Mouse (Mus musculus) limb, embryonic 14.5 days (tissue): ENCODE results near the gene Ccdc155. TPM values are rescaled to one million over a fixed set of nuclear protein-coding genes. Genes with fewer than 3 reads are reported as not detected.

ENCODE experiments used
- ATAC-seq: fragments of 200-750 bp; cut with Nextera tagmentation; 2 replicates; pipeline ENCODE4 v1.8.0; 2017; ENCODE audit warnings: low read depth, moderate number of reproducible peaks, moderate TSS enrichment; ENCODE audit not compliant: low FRiP score
- DNase-seq: peaks from one replicate; pipeline ENCODE4 v3.0.0-alpha.2; 2015; ENCODE audit warnings: low spot score
- H3K27ac ChIP-seq: fragments of 300-500 bp; sonication (generic); replicated peaks from 2 replicates; pipeline ENCODE4 v1.5.1; 2014; ENCODE audit warnings: low read depth, mild to moderate bottlenecking, low read length, moderate library complexity, mixed read lengths
- H3K27me3 ChIP-seq: fragments of 300-500 bp; sonication (generic); 2 replicates; pipeline ENCODE4 v1.6.1; 2014; ENCODE audit warnings: low read length, mixed read lengths; ENCODE audit not compliant: control insufficient read depth, insufficient read depth
- H3K36me3 ChIP-seq: fragments of 300-500 bp; sonication (generic); 2 replicates; pipeline ENCODE4 v1.6.1; 2014; ENCODE audit warnings: mild to moderate bottlenecking, low read length, moderate library complexity, mixed read lengths; ENCODE audit not compliant: control insufficient read depth, insufficient read depth
- H3K4me1 ChIP-seq: fragments of 300-500 bp; sonication (generic); 2 replicates; pipeline ENCODE4 v1.6.1; 2014; ENCODE audit warnings: antibody characterized with exemption, low read length, mixed read lengths; ENCODE audit not compliant: control insufficient read depth, insufficient read depth
- H3K4me2 ChIP-seq: fragments of 300-500 bp; sonication (generic); replicated peaks from 2 replicates; pipeline ENCODE4 v1.6.1; 2014; ENCODE audit warnings: low read depth, mild to moderate bottlenecking, low read length, moderate library complexity; ENCODE audit not compliant: severe bottlenecking
- H3K4me3 ChIP-seq: fragments of 300-500 bp; sonication (generic); replicated peaks from 2 replicates; pipeline ENCODE4 v1.5.1; 2014; ENCODE audit warnings: low read length
- H3K9ac ChIP-seq: fragments of 300-500 bp; sonication (generic); 2 replicates; pipeline ENCODE4 v1.6.1; 2014; ENCODE audit warnings: mild to moderate bottlenecking, low read depth, low read length, moderate library complexity; ENCODE audit not compliant: severe bottlenecking
- H3K9me3 ChIP-seq: fragments of 300-500 bp; sonication (generic); 2 replicates; pipeline ENCODE4 v1.6.1; 2016; ENCODE audit warnings: low read length; ENCODE audit not compliant: control insufficient read depth
- POLR2A ChIP-seq: fragments of 200-500 bp; IDR thresholded peaks from 2 replicates; pipeline ENCODE4 v1.8.0; 2012; ENCODE audit warnings: inconsistent platforms, mild to moderate bottlenecking, moderate library complexity, borderline replicate concordance; ENCODE audit not compliant: insufficient read depth, insufficient read length; ENCODE audit errors: extremely low read depth
- WGBS: fragments of 180-500 bp; shearing (Covaris S2); extraction: QIAGEN DNeasy Blood & Tissue Kit; methylation state at CpG from one replicate; pipeline ENCODE4 v1.1.7; 2014; 5-methylcytosine and 5-hydroxymethylcytosine counted together
- polyA plus RNA-seq, 2 experiments: library from polyadenylated mRNA; depleted of rRNA in 1 of 2; stranded (reverse) in 1 of 2; unstranded in 1 of 2; fragments of >200 nt; fragmentation: Nextera tagmentation in 1 of 2; extraction: Ambion mirVana in 1 of 2; gene quantifications; 2 replicates each; pipeline versions ENCODE4 v1.2.1 to v1.2.3; 2012 to 2014

Ccdc155 gene
- polyA plus RNA-seq, 2 experiments, result 1.2 to 1.4 TPM

- DNase-seq, result no peak
- 2% methylated on average over 35 of the region's 41 CpGs for WGBS
- ATAC-seq, result no peak
Measured at GRCm38 (mm10) chr7:45163735-45164490, 40.8 kb downstream of the Ccdc155 start, which contains the start of gene Slc17a7. Gene Slc17a7, plus strand, starts transcription at chr7:45163949.

DNA sequence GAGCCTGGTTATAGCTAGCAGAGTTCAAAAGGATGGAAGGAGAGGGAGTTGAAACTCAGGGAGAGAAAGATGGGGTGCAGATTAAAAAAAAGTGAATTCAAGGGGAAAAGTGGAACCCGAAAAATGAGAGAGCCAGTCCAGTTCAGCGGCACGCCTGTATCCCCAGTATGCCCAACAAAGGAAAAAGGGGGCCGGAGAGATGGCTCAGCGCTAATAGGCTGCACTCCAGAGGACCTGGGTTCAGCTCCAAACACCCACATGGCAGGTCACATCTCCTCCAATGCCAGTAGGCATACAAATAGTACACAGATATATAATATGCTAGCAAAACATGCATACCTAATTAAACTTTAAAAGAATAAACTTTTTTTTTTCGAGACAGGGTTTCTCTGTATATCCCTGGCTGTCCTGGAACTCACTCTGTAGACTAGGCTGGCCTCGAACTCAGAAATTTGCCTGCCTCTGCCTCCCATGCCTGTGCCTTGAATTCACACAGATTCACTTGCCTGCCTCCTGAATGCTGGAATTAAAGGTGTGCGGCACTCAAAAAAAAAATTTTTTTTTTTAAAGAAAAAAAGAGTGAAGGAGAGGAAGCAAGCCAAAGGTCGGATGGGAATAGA is 41.6 kb downstream of the Ccdc155 start:
- 0 out of 2 replicates have a peak, but pooled peaks cover 4% of the 10 kb centered on the region for H3K4me1 ChIP-seq
- H3K9ac ChIP-seq, result no peak overlapping the region
- DNase-seq, result no peak
- no peak overlapping the region for H3K27ac ChIP-seq
- no peak for TF ChIP-seq POLR2A
- WGBS, result 70% methylated on average over 9 of the region's 9 CpGs
- H3K4me3 ChIP-seq, result no peak overlapping the region; the same call in 1 of the 2 replicates
- ATAC-seq, result no peak
- H3K36me3 ChIP-seq, result peaks cover 24% of the 10 kb centered on the region
- no peak overlapping the region for H3K4me2 ChIP-seq
- no peaks in the 10 kb centered on the region for H3K9me3 ChIP-seq
- peaks cover 57% of the 10 kb centered on the region for H3K27me3 ChIP-seq

More at GRCm38 (mm10) chr7:45163735-45164490, 40.8 kb downstream of the Ccdc155 start, which contains the start of gene Slc17a7:
- Histone ChIP-seq H3K9ac (peak within 1 kb of the TSS; percentile 56), H3K36me3 (peaks cover 16% of the 10 kb centered on the region), H3K4me3 (peak within 1 kb of the TSS; percentile 42), H3K4me1 (0 out of 2 replicates have a peak, but pooled peaks cover 4% of the 10 kb centered on the region), H3K27me3 (peaks cover 65% of the 10 kb centered on the region), H3K9me3 (peaks cover 2% of the 10 kb centered on the region; the same call in 1 of the 2 replicates), H3K4me2 (peak within 1 kb of the TSS; percentile 61), H3K27ac (no peak within 1 kb of the TSS)
- no peak for TF ChIP-seq POLR2A

DNA sequence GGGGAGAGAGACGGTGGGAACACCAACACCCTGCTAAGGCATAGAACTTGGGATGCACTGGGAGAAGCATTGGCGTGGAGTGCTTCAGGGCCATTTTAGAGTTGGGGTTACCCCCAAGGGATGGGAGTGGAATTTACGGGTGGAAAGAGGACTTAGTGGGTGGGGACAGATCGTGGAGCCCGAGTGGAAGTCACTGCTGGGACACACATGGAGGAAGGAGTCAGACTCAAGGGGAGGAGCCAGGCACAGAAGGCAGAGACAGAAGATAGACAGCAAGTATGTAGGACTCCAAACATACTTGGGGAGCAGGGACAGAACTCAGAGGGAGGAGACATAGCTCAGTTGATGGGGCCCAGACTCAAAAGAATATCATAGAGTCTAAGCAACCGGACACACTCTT is 42.1 kb downstream of the Ccdc155 start:
- H3K4me1 ChIP-seq, result 0 out of 2 replicates have a peak, but pooled peaks cover 4% of the 10 kb centered on the region
- H3K9ac ChIP-seq, result no peak overlapping the region
- no peaks in the 10 kb centered on the region for H3K9me3 ChIP-seq
- WGBS, result 27% methylated on average over 6 of the region's 6 CpGs
- H3K4me2 ChIP-seq, result peak overlapping the region; percentile 60
- no peak for TF ChIP-seq POLR2A
- peaks cover 52% of the 10 kb centered on the region for H3K27me3 ChIP-seq
- no peak for ATAC-seq
- no peak overlapping the region for H3K27ac ChIP-seq
- peaks cover 28% of the 10 kb centered on the region for H3K36me3 ChIP-seq
- DNase-seq, result no peak
- peak overlapping the region; percentile 35 for H3K4me3 ChIP-seq

DNA sequence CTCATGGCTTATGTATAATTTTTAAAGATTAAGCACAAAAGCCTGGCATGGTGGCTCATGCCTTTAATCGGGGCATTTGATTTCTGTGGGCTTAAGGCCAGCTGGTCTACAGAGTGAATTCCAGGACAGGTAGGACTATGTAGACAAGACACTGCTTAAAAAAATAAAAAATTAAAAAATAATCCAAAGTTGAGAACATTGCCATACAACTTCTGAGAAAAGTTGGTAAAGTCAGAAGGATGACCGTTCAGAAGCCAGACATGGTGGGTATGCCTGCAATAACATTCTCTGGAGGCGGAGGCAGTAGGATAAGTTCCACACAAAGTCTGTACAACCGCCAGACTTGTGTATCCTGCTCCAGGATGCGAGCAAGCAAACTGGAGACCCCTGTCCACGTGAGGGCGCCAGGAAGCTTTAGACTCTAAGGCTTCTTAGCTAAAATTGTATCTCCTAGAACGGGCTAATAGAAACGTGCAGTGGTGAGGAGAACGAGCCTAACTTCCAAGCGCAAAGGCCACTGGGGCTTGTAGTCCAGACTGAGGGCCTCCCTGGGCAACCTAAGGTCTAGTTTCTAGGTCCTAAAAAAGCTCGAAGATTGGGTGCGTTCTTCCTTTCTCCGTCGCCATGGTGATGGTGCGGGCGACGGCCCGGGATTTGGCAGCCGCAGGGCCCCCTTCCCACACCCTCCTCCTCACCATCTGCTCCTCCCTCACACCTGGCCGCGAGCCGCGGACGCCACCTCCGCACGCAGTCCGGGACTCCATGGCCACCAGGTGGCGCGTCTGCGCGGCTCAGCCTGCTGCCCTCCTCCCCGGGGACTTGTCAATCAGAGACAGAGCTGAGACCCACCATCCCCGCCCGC is 42.8 kb downstream of the Ccdc155 start:
- Histone ChIP-seq H3K27ac (no peak overlapping the region), H3K9ac (no peak overlapping the region), H3K4me2 (peak overlapping the region; percentile 60), H3K4me1 (0 out of 2 replicates have a peak, but pooled peaks cover 4% of the 10 kb centered on the region), H3K27me3 (peaks cover 45% of the 10 kb centered on the region), H3K4me3 (peak overlapping the region; percentile 35), H3K9me3 (no peaks in the 10 kb centered on the region), H3K36me3 (peaks cover 28% of the 10 kb centered on the region)
- ATAC-seq, result peak; percentile 93
- WGBS, result 4% methylated on average over 33 of the region's 35 CpGs
- DNase-seq, result peak; percentile 97
- TF ChIP-seq POLR2A, result no peak

- Histone ChIP-seq H3K4me1 (0 out of 2 replicates have a peak, but pooled peaks cover 4% of the 10 kb centered on the region), H3K27ac (no peak overlapping the region), H3K9me3 (no peaks in the 10 kb centered on the region), H3K4me3 (no peak overlapping the region), H3K9ac (no peak overlapping the region), H3K4me2 (no peak overlapping the region), H3K36me3 (peaks cover 28% of the 10 kb centered on the region), H3K27me3 (peaks cover 35% of the 10 kb centered on the region)
- DNase-seq (no peak), ATAC-seq (no peak)
- WGBS, result 88% methylated on average over 3 of the region's 3 CpGs
- TF ChIP-seq POLR2A, result no peak
Measured at GRCm38 (mm10) chr7:45160866-45161265, 43.8 kb downstream of the Ccdc155 start.
